Mouse (Mus musculus): Measurements from ENCODE around the gene Gm29289.
"Not testable (repeated sequence)": the region's sequence is repeated elsewhere in the genome, so short reads cannot be mapped to it uniquely, and the experiment has no call there.

Gm29289 gene

GRCm38 (mm10) chrY:2932282-2932681 lies at the start of gene Gm29289:
Gene Gm29289 (plus strand): TSS chrY:2932582.
- DNase-seq (ENCODE audit: low read depth): not testable (repeated sequence)

DNA sequence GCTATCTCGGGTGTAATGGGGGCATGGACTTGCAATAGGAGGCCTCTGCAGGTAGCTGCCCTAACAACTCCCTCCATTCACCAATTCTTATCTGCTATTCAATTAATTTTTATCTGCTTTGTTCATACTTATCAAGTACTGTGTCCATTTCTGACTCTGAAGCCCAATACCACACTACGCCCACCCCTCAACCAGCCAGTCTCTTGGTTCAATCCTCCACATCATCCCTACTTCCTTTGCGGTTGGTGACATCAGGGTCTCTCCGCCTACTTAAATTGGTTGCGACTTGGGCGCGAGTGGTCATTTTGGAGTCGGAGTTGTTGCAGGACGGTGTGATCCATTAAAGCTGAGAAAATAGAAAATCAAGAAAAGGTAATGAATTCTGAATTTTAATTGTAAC lies 31.7 kb upstream of the Gm29289 start, which contains the start of gene Gm10352:
Gm10352 (plus strand) TSS at position 301 of the 400 bp plus-strand sequence.
- not testable (repeated sequence) for DNase-seq (ENCODE audit: low read depth)

Measured in 416B (cell line).